Mouse (Mus musculus) cortical plate, adult 2 months (tissue): ENCODE measurements at regions not wholly inside any gene's neighbourhood (a gene's known extent, or its start where the extent isn't known, plus 50 kb on each side); places are given as distances from the start of the nearest gene placed in this dataset.

ENCODE experiments used
- CTCF ChIP-seq: fragments of 200-500 bp; IDR thresholded peaks from 2 replicates; pipeline ENCODE4 v1.5.1; 2011; ENCODE audit warnings: mild to moderate bottlenecking, control low read depth, low read length; ENCODE audit not compliant: insufficient read depth; ENCODE audit errors: extremely low read depth
- POLR2A ChIP-seq: fragments of 200-500 bp; IDR thresholded peaks from 2 replicates; pipeline ENCODE4 v1.6.1; 2011; ENCODE audit warnings: mild to moderate bottlenecking, low read length, control low read depth; ENCODE audit not compliant: insufficient read depth; ENCODE audit errors: extremely low read depth

GRCm38 (mm10) chr8:115813426-115813825 lies 105.8 kb upstream of the Maf start:
- TF ChIP-seq CTCF (no peak), POLR2A (no peak)
